Mouse (Mus musculus): ENCODE results near the gene Trim44.

Gene Trim44

GRCm38 (mm10) chr2:102406324-102407304, 1.0 kb downstream of the Trim44 start:
- DNase-seq (ENCODE audit: low read depth) = no peak

GRCm38 (mm10) chr2:102403982-102404381, 3.6 kb downstream of the Trim44 start:
- DNase-seq (ENCODE audit: low read depth) = no peak

DNA sequence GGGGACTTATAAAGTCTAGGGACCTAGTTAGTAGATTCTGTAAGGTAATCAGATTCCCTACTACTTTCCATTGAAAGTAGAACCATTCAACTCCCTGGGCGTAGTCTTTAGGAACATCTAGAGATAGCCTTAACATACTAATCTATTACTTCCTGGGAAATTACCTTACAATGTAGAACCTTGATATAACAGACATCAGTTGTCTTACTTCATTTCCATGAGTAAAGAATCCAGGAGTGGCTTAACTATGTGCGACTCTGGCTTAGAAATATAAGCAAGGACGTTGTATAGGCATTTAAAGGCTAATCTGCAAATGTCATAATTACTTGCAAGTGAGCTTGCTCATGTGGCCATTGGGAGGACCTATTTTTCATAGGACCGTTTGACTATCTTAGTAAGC, 4.3 kb downstream of the Trim44 start:
- DNase-seq (ENCODE audit: low read depth) = no peak

DNA sequence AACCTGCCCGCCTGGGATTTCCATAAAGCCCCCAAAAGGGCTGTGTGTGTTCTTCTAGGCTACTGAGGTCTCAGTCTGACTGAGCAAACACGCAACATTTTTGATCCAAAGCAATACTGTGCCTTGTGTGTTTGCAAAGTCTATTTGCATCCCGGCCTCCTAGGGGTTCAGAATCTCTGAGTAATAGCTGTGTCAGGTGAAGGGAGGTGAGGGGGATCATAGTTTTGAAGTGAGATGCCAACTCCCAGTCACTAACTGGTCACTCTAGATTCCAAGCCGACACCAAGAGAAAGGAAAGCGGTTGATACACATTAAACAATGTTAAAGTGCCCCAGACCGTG, 6.3 kb downstream of the Trim44 start:
- no peak for DNase-seq (ENCODE audit: low read depth)

- no peak for DNase-seq (ENCODE audit: low read depth)
Measured at GRCm38 (mm10) chr2:102400605-102401351, 6.8 kb downstream of the Trim44 start.

DNA sequence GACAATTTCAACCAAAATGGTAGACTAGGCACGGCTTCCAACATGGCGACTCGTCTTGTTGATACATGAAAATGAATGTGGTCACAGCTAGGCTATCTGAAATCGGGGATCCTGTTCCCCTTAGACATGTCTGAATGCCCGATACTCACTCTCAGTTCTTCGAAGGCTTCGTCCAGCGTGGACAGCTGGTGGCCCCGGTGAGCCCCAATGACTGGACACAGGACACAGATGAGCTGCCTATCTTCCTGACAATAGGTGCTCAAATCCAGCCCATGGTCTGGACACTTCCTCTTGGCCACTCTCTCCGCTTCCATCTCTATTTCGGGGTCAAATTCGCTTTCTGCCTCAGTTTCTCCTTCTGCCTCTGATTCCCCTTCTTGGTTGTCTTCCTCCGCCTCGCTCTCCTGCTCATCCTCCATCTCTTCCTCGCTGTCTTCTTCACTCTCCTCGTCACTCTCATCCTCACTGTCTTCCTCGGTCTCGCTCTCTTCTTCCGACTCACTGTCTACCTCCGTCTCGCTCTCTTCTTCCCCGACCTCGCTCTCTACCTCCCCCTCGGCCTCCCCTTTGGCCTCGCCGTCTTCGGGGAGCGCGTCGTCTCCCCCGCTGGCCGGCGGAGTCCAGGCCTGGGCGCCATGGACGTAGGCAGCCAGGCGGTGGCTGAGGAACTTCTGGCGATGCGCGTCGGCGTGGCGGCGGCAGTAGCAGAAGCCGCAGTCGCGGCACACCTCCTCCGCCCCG, 7.6 kb downstream of the Trim44 start:
- no peak for DNase-seq (ENCODE audit: low read depth)

- no peak for DNase-seq (ENCODE audit: low read depth)
Measured at GRCm38 (mm10) chr2:102396493-102396892, 11.1 kb downstream of the Trim44 start.

DNA sequence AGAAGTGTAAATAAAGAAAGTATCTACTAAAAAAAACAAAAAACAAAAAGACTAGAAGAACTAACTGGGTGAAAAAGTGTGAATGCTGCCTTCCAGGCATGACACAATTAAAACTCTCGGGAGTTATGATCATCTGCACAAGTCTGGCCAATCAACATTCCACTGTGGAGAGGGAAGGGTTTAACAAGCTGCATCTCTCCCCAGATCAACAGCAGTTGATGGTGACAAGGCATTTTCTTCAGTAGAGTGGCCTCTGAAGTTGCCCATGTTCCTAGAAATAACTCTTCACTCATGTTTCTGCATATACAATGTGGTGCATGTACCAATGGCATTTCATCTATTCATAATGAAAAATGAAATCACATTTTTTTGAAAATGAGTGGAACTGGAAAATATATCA, 14.2 kb downstream of the Trim44 start:
- no peak for DNase-seq (ENCODE audit: low read depth)

- DNase-seq (ENCODE audit: low read depth) = no peak
Measured at GRCm38 (mm10) chr2:102385328-102385902, 22.2 kb downstream of the Trim44 start.

GRCm38 (mm10) chr2:102384496-102384895, 23.1 kb downstream of the Trim44 start:
- DNase-seq (ENCODE audit: low read depth) = no peak

DNA sequence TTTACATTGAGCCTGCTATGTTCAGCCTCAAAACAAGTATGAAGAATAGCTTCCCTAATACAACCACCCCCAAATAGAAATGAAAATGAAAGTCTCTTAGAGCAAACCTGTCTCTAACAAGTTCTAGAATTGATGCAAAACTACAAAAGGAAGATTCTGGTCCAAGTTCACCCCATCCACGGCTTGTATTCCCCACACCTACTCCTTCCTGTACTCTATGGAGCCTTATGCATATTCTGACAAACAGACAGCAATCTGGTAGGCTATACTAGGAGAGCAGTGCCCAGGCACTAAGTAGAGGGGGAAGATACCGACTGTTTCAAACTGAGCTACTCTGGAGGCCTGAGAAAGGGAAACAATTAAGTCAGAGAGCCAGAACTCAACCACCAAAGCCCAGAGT, 23.6 kb downstream of the Trim44 start:
- DNase-seq (ENCODE audit: low read depth) = no peak

DNA sequence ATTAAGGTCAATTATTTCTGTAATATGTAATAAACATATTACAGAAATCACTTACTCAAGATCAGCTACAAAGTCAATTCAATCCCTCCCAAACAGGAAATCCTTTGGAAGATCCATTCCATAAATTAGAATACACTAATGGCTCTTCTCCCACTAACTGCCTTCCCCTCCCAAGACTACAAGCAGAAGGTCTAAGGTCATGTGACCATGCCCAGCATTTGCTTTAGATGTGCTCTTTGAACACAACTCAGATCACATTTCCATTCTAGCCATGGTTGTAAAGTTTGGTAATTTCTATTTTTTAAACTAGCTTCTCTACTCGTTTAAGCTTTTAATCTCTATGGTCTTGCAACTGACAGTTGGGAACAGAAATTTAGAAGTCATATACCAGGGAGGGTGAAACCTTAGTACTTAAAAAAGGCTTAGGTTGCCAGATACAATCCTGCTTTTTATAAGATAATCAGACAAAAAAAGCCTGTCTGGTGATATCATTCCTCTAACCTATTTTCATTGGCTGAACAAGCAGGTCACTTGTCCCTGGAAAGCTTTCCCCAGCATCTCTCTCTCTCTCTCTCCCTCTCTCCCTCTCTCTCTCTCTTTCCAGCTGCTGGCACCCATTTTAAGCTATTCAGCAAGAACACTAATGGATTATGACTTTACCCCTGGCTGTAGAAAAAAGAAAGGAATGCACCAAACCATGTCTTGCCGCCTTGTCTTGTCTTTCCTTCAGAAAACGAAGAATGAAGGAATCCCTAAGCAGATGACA, 24.4 kb downstream of the Trim44 start:
- DNase-seq (ENCODE audit: low read depth) = no peak

DNA sequence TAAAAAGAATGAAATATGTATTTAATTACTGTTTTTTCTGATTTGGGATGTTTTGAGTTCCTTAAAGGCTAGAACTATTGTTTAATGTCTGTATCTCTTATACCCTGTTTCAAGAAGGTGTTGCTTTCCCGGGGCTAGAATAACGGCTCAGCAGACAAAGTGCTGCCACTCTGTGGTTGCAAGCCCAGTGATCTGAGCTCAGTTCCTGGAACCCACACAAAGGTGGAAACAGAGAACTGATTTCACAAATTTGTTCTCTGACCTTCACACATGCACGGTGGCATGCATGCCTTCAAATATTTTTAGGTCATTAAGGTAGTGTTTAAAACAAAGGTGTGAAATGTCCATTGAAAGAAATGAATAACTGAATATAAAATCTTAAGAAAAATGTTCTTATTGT, 25.1 kb downstream of the Trim44 start:
- no peak for DNase-seq (ENCODE audit: low read depth)

DNA sequence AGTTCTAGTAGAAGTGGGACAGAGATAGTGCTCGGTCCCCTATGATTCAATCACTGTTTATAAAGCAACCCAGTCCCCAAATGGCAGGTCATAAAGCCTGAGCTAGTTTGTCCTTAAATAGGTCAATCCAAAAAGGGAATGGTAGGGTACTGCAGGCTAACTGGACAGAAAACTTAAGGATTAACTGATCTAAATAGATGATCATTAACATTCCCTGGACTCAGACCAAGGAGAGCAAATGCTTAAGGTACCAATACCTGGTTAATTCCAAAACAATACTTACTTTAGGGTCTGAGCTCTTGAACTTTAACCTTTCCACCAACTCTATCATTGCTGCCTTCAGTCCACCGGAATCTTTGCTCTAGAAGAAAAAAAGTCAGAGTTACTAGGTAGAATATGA, 27.0 kb downstream of the Trim44 start:
- DNase-seq (ENCODE audit: low read depth) = no peak

GRCm38 (mm10) chr2:102378928-102379327, 28.7 kb downstream of the Trim44 start:
- no peak for DNase-seq (ENCODE audit: low read depth)

DNA sequence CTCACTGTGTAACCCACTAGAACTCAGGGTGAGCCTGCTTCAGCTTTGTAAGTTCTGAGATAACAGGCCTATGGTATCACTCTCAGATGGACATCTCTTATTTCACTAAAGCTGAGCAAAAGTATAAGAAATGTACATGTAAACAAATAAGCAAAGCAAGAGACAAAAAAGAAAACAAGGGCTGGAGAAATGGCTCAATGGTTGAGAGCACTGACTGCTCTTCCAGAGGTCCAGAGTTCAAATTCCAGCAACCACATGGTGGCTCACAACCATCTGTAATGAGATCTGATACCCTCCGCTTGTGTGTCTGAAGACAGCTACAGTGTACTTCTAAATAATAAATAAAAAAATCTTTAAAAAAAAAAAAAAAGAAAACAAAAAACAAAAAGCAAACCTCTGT, 29.2 kb downstream of the Trim44 start:
- DNase-seq (ENCODE audit: low read depth) = no peak

- no peak for DNase-seq (ENCODE audit: low read depth)
Measured at GRCm38 (mm10) chr2:102377370-102377769, 30.3 kb downstream of the Trim44 start.

DNA sequence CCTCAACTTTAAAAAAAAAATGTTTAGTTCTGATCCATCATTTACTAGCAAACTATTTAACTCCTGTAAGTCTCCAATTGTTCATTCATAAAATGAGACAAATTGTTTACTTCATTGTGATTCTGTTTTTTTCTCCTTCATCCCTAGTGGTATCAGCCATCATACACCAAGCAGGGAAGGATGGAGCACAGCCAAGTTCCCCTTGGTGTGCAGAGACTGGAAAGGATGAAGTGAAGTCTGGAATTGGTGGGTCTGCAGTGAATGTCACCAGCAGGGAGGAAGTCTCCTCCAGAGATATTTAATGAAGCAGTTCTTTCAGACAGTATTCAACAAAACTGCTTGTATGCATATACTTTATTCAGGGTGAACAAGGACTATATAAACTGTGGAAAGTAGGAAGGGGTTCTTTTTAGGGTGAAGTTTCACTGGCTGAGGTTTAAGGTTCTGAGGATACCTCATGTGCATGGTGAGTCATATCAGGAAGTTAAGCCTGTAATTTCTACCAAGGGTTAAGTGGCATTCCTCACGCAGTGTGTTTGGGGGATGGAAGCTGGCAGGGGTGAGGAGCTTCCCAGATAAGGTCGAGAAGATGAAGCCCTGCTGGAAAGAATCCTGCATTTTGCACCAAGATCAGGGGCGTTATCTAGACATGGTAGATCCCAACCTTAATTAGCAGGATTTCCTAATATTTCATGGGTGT, 34.1 kb downstream of the Trim44 start:
- no peak for DNase-seq (ENCODE audit: low read depth)

- DNase-seq (ENCODE audit: low read depth) = no peak
Measured at GRCm38 (mm10) chr2:102372690-102373089, 34.9 kb downstream of the Trim44 start.

GRCm38 (mm10) chr2:102371332-102371731, 36.3 kb downstream of the Trim44 start:
- no peak for DNase-seq (ENCODE audit: low read depth)

Measured in fibroblast of lung, adult 2 months (primary cell).